Mouse (Mus musculus) lung, adult 2 months (tissue): ENCODE measurements at regions not wholly inside any gene's neighbourhood (a gene's known extent, or its start where the extent isn't known, plus 50 kb on each side); places are given as distances from the start of the nearest gene placed in this dataset.

Experiments
- CTCF ChIP-seq: fragments of 200-500 bp; IDR thresholded peaks from 2 replicates; pipeline ENCODE4 v1.5.1; 2011; ENCODE audit warnings: mild to moderate bottlenecking, low read length, control low read depth; ENCODE audit not compliant: insufficient read depth
- POLR2A ChIP-seq: fragments of 200-500 bp; IDR thresholded peaks from 2 replicates; pipeline ENCODE4 v1.6.1; 2011; ENCODE audit warnings: low read depth, mild to moderate bottlenecking, control low read depth, low read length, borderline replicate concordance; ENCODE audit errors: extremely low read depth

- TF ChIP-seq CTCF: no peak
- no peak for TF ChIP-seq POLR2A
These were observed 159.7 kb upstream of the Intu start for GRCm38 (mm10) chr3:40371411-40371810.
